Mouse (Mus musculus) MEL (cell line): ENCODE measurements around the gene Prkar1b. TPM values are rescaled to one million over a fixed set of nuclear protein-coding genes. Genes with fewer than 3 reads are reported as not detected.

ENCODE experiments used
- DNase-seq: peaks from one replicate; pipeline ENCODE4 v3.0.0; 2011; ENCODE audit warnings: low read depth, low spot score
- H3K27ac ChIP-seq: 2 replicates; pipeline ENCODE4 v1.5.1; 2012; ENCODE audit warnings: low read depth, mild to moderate bottlenecking, control low read depth, low read length, moderate library complexity; ENCODE audit not compliant: control insufficient read depth
- H3K27me3 ChIP-seq, 2 experiments: fragments of 150-350 bp in 1 of 2; sonication (generic) in 1 of 2; 2 replicates each; pipeline ENCODE4 v1.6.1; 2012; ENCODE audit warnings: low read length in 2 of 2, mild to moderate bottlenecking in 2 of 2, improper control_type of control experiment in 1 of 2, moderate library complexity in 1 of 2; ENCODE audit not compliant: insufficient read depth in 2 of 2, control insufficient read depth in 1 of 2
- H3K36me3 ChIP-seq, 2 experiments: 2 replicates each; pipeline ENCODE4 v1.6.1; 2012 to 2014; ENCODE audit warnings: low read length in 2 of 2, improper control_type of control experiment in 1 of 2, inconsistent platforms in 1 of 2, mild to moderate bottlenecking in 1 of 2; ENCODE audit not compliant: insufficient read depth in 2 of 2, control insufficient read depth in 1 of 2
- H3K4me1 ChIP-seq, 2 experiments: fragments of 150-350 bp in 1 of 2; sonication (generic) in 1 of 2; 2 replicates each; pipeline ENCODE4 v1.6.1; 2012; ENCODE audit warnings: low read length in 2 of 2, improper control_type of control experiment in 1 of 2, mild to moderate bottlenecking in 1 of 2; ENCODE audit not compliant: insufficient read depth in 2 of 2, control insufficient read depth in 1 of 2
- H3K4me3 ChIP-seq, 2 experiments: fragments of 150-350 bp in 1 of 2; sonication (generic) in 1 of 2; 2 replicates each; pipeline ENCODE4 v1.5.1; 2012; ENCODE audit warnings: low read depth in 2 of 2, low read length in 2 of 2, mild to moderate bottlenecking in 2 of 2, moderate library complexity in 2 of 2, control low read depth in 1 of 2, improper control_type of control experiment in 1 of 2; ENCODE audit not compliant: control insufficient read depth in 1 of 2, insufficient read depth in 1 of 2
- H3K79me2 ChIP-seq: 2 replicates; pipeline ENCODE4 v1.6.1; 2012; ENCODE audit warnings: mild to moderate bottlenecking, low read length, moderate library complexity; ENCODE audit not compliant: control insufficient read depth, poor library complexity, insufficient read depth
- H3K9ac ChIP-seq: 2 replicates; pipeline ENCODE4 v1.6.1; 2012; ENCODE audit warnings: low read depth, mild to moderate bottlenecking, control low read depth, low read length, moderate library complexity; ENCODE audit not compliant: control insufficient read depth, poor library complexity, severe bottlenecking
- H3K9me3 ChIP-seq: fragments of 150-350 bp; sonication (generic); replicated peaks from 2 replicates; pipeline ENCODE4 v1.6.1; 2012; ENCODE audit warnings: mild to moderate bottlenecking, low read length, improper control_type of control experiment, moderate library complexity; ENCODE audit not compliant: insufficient read depth
- CHD1 ChIP-seq: IDR thresholded peaks from 2 replicates; pipeline ENCODE4 v1.6.1; 2012; ENCODE audit warnings: low read depth, mild to moderate bottlenecking, inconsistent platforms, low read length, improper control_type of control experiment
- CHD2 ChIP-seq: IDR thresholded peaks from 2 replicates; pipeline ENCODE4 v1.6.1; 2011; ENCODE audit warnings: low read length, improper control_type of control experiment
- E2F4 ChIP-seq: IDR thresholded peaks from 2 replicates; pipeline ENCODE4 v1.6.1; 2011; ENCODE audit warnings: low read depth, low read length, improper control_type of control experiment, borderline replicate concordance
- EP300 ChIP-seq, 2 experiments: IDR thresholded peaks; 2 replicates each; pipeline ENCODE4 v1.6.1; 2011; ENCODE audit warnings: improper control_type of control experiment in 2 of 2, low read length in 2 of 2, low read depth in 1 of 2, mild to moderate bottlenecking in 1 of 2
- ETS1 ChIP-seq: IDR thresholded peaks from 2 replicates; pipeline ENCODE4 v1.6.1; 2012; ENCODE audit warnings: low read depth, mild to moderate bottlenecking, inconsistent platforms, low read length, improper control_type of control experiment, moderate library complexity
- HCFC1 ChIP-seq: IDR thresholded peaks from 2 replicates; pipeline ENCODE4 v1.6.1; 2012; ENCODE audit warnings: low read depth, mild to moderate bottlenecking, inconsistent platforms, low read length, improper control_type of control experiment, moderate library complexity
- JUND ChIP-seq: IDR thresholded peaks from 2 replicates; pipeline ENCODE4 v1.6.1; 2011; ENCODE audit warnings: low read depth, mild to moderate bottlenecking, improper control_type of control experiment, low read length
- KAT2A ChIP-seq: conservative IDR thresholded peaks from 2 replicates; pipeline ENCODE4 v1.6.1; 2012; ENCODE audit warnings: low read depth, low read length, improper control_type of control experiment, inconsistent platforms
- MAZ ChIP-seq: IDR thresholded peaks from 2 replicates; pipeline ENCODE4 v1.6.1; 2012; ENCODE audit warnings: low read depth, mild to moderate bottlenecking, inconsistent platforms, low read length, improper control_type of control experiment
- MEF2A ChIP-seq: IDR thresholded peaks from 2 replicates; pipeline ENCODE4 v1.6.1; 2014; ENCODE audit warnings: low read depth, mild to moderate bottlenecking, inconsistent platforms, low read length, improper control_type of control experiment; ENCODE audit not compliant: poor library complexity, insufficient replicate concordance, severe bottlenecking; ENCODE audit errors: extremely low read depth
- MYC ChIP-seq: IDR thresholded peaks from 2 replicates; pipeline ENCODE4 v1.6.1; 2011; ENCODE audit warnings: low read depth, mild to moderate bottlenecking, low read length, improper control_type of control experiment, moderate library complexity
- NRF1 ChIP-seq: IDR thresholded peaks from 2 replicates; pipeline ENCODE4 v1.6.1; 2014; ENCODE audit warnings: low read depth, mild to moderate bottlenecking, inconsistent platforms, low read length, improper control_type of control experiment, moderate library complexity; ENCODE audit not compliant: poor library complexity, insufficient read depth, severe bottlenecking
- POLR2A ChIP-seq, 2 experiments: IDR thresholded peaks; 2 replicates each; pipeline ENCODE4 v1.6.1; 2011 to 2012; ENCODE audit warnings: low read length in 2 of 2, mild to moderate bottlenecking in 2 of 2, control low read depth in 1 of 2, improper control_type of control experiment in 1 of 2, low read depth in 1 of 2, moderate library complexity in 1 of 2; ENCODE audit not compliant: control insufficient read depth in 1 of 2, insufficient read depth in 1 of 2, poor library complexity in 1 of 2
- POLR2AphosphoS2 ChIP-seq: IDR thresholded peaks from 2 replicates; pipeline ENCODE4 v1.6.1; 2011; ENCODE audit warnings: low read length, improper control_type of control experiment
- POLR2AphosphoS5 ChIP-seq: IDR thresholded peaks from 2 replicates; pipeline ENCODE4 v1.6.1; 2012; ENCODE audit warnings: low read depth, borderline replicate concordance, mild to moderate bottlenecking, inconsistent platforms, low read length, moderate library complexity, mixed read lengths
- RCOR1 ChIP-seq: IDR thresholded peaks from 2 replicates; pipeline ENCODE4 v1.6.1; 2012; ENCODE audit warnings: low read depth, mild to moderate bottlenecking, inconsistent platforms, low read length, improper control_type of control experiment
- TAL1 ChIP-seq: IDR thresholded peaks from 2 replicates; pipeline ENCODE4 v1.6.1; 2012; ENCODE audit warnings: mild to moderate bottlenecking, inconsistent platforms, low read length, moderate library complexity, mixed read lengths
- TBP ChIP-seq: IDR thresholded peaks from 2 replicates; pipeline ENCODE4 v1.8.0; 2011; ENCODE audit warnings: low read depth, low read length, improper control_type of control experiment
- ZC3H11A ChIP-seq: IDR thresholded peaks from 2 replicates; pipeline ENCODE4 v1.6.1; 2012; ENCODE audit warnings: low read depth, mild to moderate bottlenecking, inconsistent platforms, low read length, improper control_type of control experiment
- ZNF384 ChIP-seq: IDR thresholded peaks from 2 replicates; pipeline ENCODE4 v1.6.1; 2012; ENCODE audit warnings: low read depth, mild to moderate bottlenecking, inconsistent platforms, low read length, improper control_type of control experiment
- polyA plus RNA-seq, 2 experiments: library from polyadenylated mRNA; stranded (reverse) in 1 of 2; unstranded in 1 of 2; fragments of >175 nt in 1 of 2; fragments of >200 nt in 1 of 2; gene quantifications; 2 replicates each; pipeline versions ENCODE4 v1.2.1 to v1.2.4; 2012; ENCODE audit warnings: low replicate concordance in 2 of 2, low read depth in 1 of 2; ENCODE audit not compliant: insufficient read length in 2 of 2, insufficient read depth in 1 of 2, missing spikeins in 1 of 2
- total RNA-seq: library from RNA; depleted of rRNA; stranded (reverse); fragments of 300-350 nt; gene quantifications from 2 replicates; pipeline ENCODE4 v1.2.3, GENCODE M21; 2012

Prkar1b gene
- total and polyA plus RNA-seq, 3 experiments, result not detected

DNA sequence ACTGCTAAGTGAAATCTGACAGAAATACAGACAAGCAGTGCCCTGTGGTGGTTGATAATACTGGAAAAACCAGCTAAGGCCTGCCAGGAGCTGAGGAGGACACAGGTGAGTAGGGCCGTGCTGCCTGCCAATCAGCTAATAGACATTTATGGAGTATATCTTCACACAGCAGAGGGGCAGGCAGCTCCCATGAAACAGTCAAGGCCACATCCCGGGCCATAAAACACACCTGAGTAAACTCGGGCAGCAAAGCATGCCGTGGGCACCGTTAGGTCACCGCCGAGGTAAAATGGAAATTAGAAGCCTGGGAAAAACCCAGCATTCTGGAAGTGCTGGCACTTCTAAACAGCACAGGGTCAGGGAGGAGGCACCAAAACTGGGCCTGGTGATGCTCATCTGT is 75.8 kb downstream of the Prkar1b start:
- TF ChIP-seq POLR2AphosphoS5, result no peak
- TF ChIP-seq CHD1, result no peak
- no peak for TF ChIP-seq JUND
- no peak for TF ChIP-seq ETS1
- no peak for TF ChIP-seq KAT2A
- no peak for TF ChIP-seq HCFC1
- TF ChIP-seq EP300 (IDR thresholded peaks at IDR 0.05; ENCODE audit: low read depth in 1 of 2, low read length in 2 of 2), result no peak
- no peak for TF ChIP-seq POLR2A (IDR thresholded peaks at IDR 0.05; ENCODE audit: control insufficient read depth in 1 of 2, insufficient read depth in 1 of 2, low read depth in 1 of 2, low read length in 2 of 2, poor library complexity in 1 of 2)
- TF ChIP-seq, all 39 proteins: peak for 0
- H3K9me3 ChIP-seq, result no peaks in the 10 kb centered on the region
- no peaks in the 10 kb centered on the region for H3K4me1 ChIP-seq
- no peak overlapping the region for H3K4me3 ChIP-seq
- H3K36me3 ChIP-seq, result no peaks in the 10 kb centered on the region
- H3K79me2 ChIP-seq, result no peaks in the 10 kb centered on the region
- H3K27ac ChIP-seq, result no peak overlapping the region
- DNase-seq, result no peak
- H3K27me3 ChIP-seq, result no peaks in the 10 kb centered on the region
- H3K9ac ChIP-seq, result no peak overlapping the region

DNA sequence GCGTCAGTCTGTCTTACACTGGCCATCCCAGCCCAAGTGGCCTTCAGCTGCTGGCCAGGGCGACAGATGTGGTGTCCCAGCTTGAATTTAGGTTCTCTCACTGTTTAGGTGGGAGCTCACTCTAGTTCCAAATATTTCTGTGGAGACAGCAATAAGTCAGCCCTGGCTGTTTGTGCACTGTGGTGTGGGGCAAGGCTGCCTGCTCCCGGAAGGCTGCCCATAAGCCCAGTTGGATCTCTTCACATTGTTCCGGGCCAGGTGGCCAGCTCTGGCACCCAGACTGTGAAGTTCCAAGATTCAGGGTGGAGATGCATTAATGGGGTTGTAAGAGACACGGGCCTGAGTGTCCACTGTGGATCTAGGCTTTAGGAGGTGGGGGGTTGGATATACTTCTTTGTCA is 76.9 kb downstream of the Prkar1b start:
- DNase-seq, result no peak
- no peak overlapping the region for H3K4me3 ChIP-seq
- no peak overlapping the region for H3K27ac ChIP-seq
- H3K79me2 ChIP-seq, result no peaks in the 10 kb centered on the region
- no peaks in the 10 kb centered on the region for H3K36me3 ChIP-seq
- H3K9me3 ChIP-seq, result no peaks in the 10 kb centered on the region
- no peaks in the 10 kb centered on the region for H3K27me3 ChIP-seq
- no peaks in the 10 kb centered on the region for H3K4me1 ChIP-seq
- no peak overlapping the region for H3K9ac ChIP-seq
- TF ChIP-seq MYC, result no peak
- TF ChIP-seq MEF2A, result no peak
- no peak for TF ChIP-seq RCOR1
- no peak for TF ChIP-seq NRF1
- TF ChIP-seq E2F4, result no peak
- no peak for TF ChIP-seq MAZ
- no peak for TF ChIP-seq JUND
- no peak for TF ChIP-seq HCFC1
- TF ChIP-seq POLR2AphosphoS2, result no peak
- TF ChIP-seq TAL1, result no peak
- no peak for TF ChIP-seq TBP
- TF ChIP-seq CHD2, result no peak
- no peak for TF ChIP-seq ZNF384
- TF ChIP-seq ZC3H11A, result no peak
- TF ChIP-seq POLR2A (IDR thresholded peaks at IDR 0.05; ENCODE audit: control insufficient read depth in 1 of 2, insufficient read depth in 1 of 2, low read depth in 1 of 2, low read length in 2 of 2, poor library complexity in 1 of 2), result no peak
